Mouse (Mus musculus) adrenal gland (tissue): ENCODE measurements around the gene Fubp3.

ENCODE experiments used
- intact Hi-C: fragments of 180-260 bp; cut with DNase I; formaldehyde crosslinking; loops from one replicate; pipeline ENCODE4 v1.15.1; 2025

The Fubp3 gene

GRCm38 (mm10) chr2:31618484-31619161, 46.2 kb downstream of the Fubp3 start:
- intact Hi-C loops, result no loop called here

- intact Hi-C loops, result no loop called here
Observed at GRCm38 (mm10) chr2:31619208-31619607, 46.8 kb downstream of the Fubp3 start.

- intact Hi-C loops, result no loop called here
Observed at GRCm38 (mm10) chr2:31633531-31633930, 61.1 kb downstream of the Fubp3 start.

GRCm38 (mm10) chr2:31635281-31636137, 63.1 kb downstream of the Fubp3 start:
- intact Hi-C loops, result no loop called here

GRCm38 (mm10) chr2:31636138-31636741, 63.8 kb downstream of the Fubp3 start:
- intact Hi-C loops, result no loop called here

- intact Hi-C loops, result no loop called here
Observed at GRCm38 (mm10) chr2:31636742-31637141, 64.3 kb downstream of the Fubp3 start.

- intact Hi-C loops, result no loop called here
Observed at GRCm38 (mm10) chr2:31637311-31637710, 64.9 kb downstream of the Fubp3 start.

GRCm38 (mm10) chr2:31637807-31638206, 65.4 kb downstream of the Fubp3 start:
- intact Hi-C loops, result no loop called here

GRCm38 (mm10) chr2:31638581-31639465, 66.4 kb downstream of the Fubp3 start:
- intact Hi-C loops, result no loop called here

- intact Hi-C loops, result no loop called here
Observed at GRCm38 (mm10) chr2:31639466-31639760, 67.0 kb downstream of the Fubp3 start.

GRCm38 (mm10) chr2:31639901-31640608, 67.6 kb downstream of the Fubp3 start, which contains the start of gene Prdm12:
Gene Prdm12 (plus strand): TSS chr2:31640037.
- intact Hi-C loops, result no loop called here

GRCm38 (mm10) chr2:31640609-31641507, 68.4 kb downstream of the Fubp3 start:
- intact Hi-C loops, result no loop called here

- intact Hi-C loops, result no loop called here
Observed at GRCm38 (mm10) chr2:31641508-31641830, 69.0 kb downstream of the Fubp3 start.

GRCm38 (mm10) chr2:31641929-31642328, 69.5 kb downstream of the Fubp3 start:
- intact Hi-C loops, result no loop called here

GRCm38 (mm10) chr2:31653971-31654853, 81.8 kb downstream of the Fubp3 start:
- intact Hi-C loops, result loop anchor here (2.0 kb wide), 1 partner anchor 171 kb away; no protein-coding TSS in a partner anchor

GRCm38 (mm10) chr2:31654854-31655559, 82.6 kb downstream of the Fubp3 start:
- intact Hi-C loops, result no loop called here

- intact Hi-C loops, result no loop called here
Observed at GRCm38 (mm10) chr2:31656374-31656773, 83.9 kb downstream of the Fubp3 start.
